Mouse (Mus musculus) heart, adult 8-10 months (tissue): ENCODE measurements around the gene Fuom. TPM values are rescaled to one million over a fixed set of nuclear protein-coding genes. Genes with fewer than 3 reads are reported as not detected.

ENCODE experiments used
- DNase-seq: peaks from one replicate; pipeline ENCODE4 v3.0.0; 2022; ENCODE audit warnings: low spot score
- total RNA-seq, 4 experiments: library from RNA; stranded (reverse); gene quantifications; 2 replicates each; pipeline ENCODE4 v1.2.4; 2022

Gene Fuom
- total RNA-seq, 4 experiments from 2014 or later: 65.8 to 83.2 (median 76.9) TPM

- no peak for DNase-seq
Measured at GRCm38 (mm10) chr7:140101498-140101897, 743 bp downstream of the Fuom start.

- DNase-seq: no peak
Measured at GRCm38 (mm10) chr7:140098466-140098865, 3.8 kb downstream of the Fuom start.

- DNase-seq: no peak
Measured at GRCm38 (mm10) chr7:140096055-140096454, 6.2 kb downstream of the Fuom start.

GRCm38 (mm10) chr7:140095556-140095955, 6.7 kb downstream of the Fuom start:
- DNase-seq: no peak

- DNase-seq: no peak
Measured at GRCm38 (mm10) chr7:140094954-140095353, 7.3 kb downstream of the Fuom start.

GRCm38 (mm10) chr7:140092924-140093528, 9.2 kb downstream of the Fuom start, which contains the start of gene Prap1:
Gene Prap1 (plus strand): TSS chr7:140093395.
- no peak for DNase-seq

- DNase-seq: no peak
Measured at GRCm38 (mm10) chr7:140090601-140091000, 11.6 kb downstream of the Fuom start.

GRCm38 (mm10) chr7:140082242-140082678, 20.0 kb downstream of the Fuom start, which contains the start of gene Caly:
Gene Caly (minus strand): TSS chr7:140082548.
- DNase-seq: no peak

GRCm38 (mm10) chr7:140081408-140082241, 20.6 kb downstream of the Fuom start:
- no peak for DNase-seq

- DNase-seq: peak; percentile 27
Measured at GRCm38 (mm10) chr7:140080503-140081156, 21.6 kb downstream of the Fuom start.

- peak; percentile 53 for DNase-seq
Measured at GRCm38 (mm10) chr7:140078711-140079110, 23.5 kb downstream of the Fuom start.

GRCm38 (mm10) chr7:140077698-140078097, 24.5 kb downstream of the Fuom start:
- no peak for DNase-seq

- peak; percentile 10 for DNase-seq
Measured at GRCm38 (mm10) chr7:140070042-140070711, 32.1 kb downstream of the Fuom start.

- DNase-seq: no peak
Measured at GRCm38 (mm10) chr7:140067397-140067796, 34.8 kb downstream of the Fuom start.

- DNase-seq: peak; percentile 35
Measured at GRCm38 (mm10) chr7:140063092-140063491, 39.1 kb downstream of the Fuom start.

- DNase-seq: no peak
Measured at GRCm38 (mm10) chr7:140062307-140062706, 39.9 kb downstream of the Fuom start.

GRCm38 (mm10) chr7:140061832-140062130, 40.5 kb downstream of the Fuom start:
- no peak for DNase-seq

- DNase-seq: no peak
Measured at GRCm38 (mm10) chr7:140060936-140061831, 41.1 kb downstream of the Fuom start.

GRCm38 (mm10) chr7:140059601-140060000, 42.6 kb downstream of the Fuom start:
- DNase-seq: no peak

GRCm38 (mm10) chr7:140058528-140058927, 43.7 kb downstream of the Fuom start:
- DNase-seq: no peak
